In genomic region chr6:38389671-38390070, GRCm38 (mm10) we compare ENCODE assay signal across 9 mouse cellular contexts. TPM values are rescaled to one million over a fixed set of nuclear protein-coding genes. Genes with fewer than 3 reads are reported as not detected.
A peak's percentile ranks its signal among the peaks of the same experiment; 100 is the strongest.
DNase-seq lines count a peak whose midpoint lies in the region; ATAC-seq and TF ChIP-seq lines count a peak whose summit lies in the region.
"Had no signal": no experiment of that assay in that cellular context is flagged by ENCODE, and none has a peak within 500 bp of the region (broad histone marks: within the 10 kb centered on the region; RNA-seq: fewer than 3 reads in every experiment).

No protein-coding gene starts in this region.

- no peaks in the 10 kb centered on the region for H3K36me3 ChIP-seq in kidney, adult 2 months (ENCODE audit: control insufficient read depth, insufficient read depth, low read length)
- H3K36me3 ChIP-seq in kidney, embryonic 14.5 days (ENCODE audit: control insufficient read depth, insufficient read depth, low read length), result peaks cover 4% of the 10 kb centered on the region; the same call in 1 of the 2 replicates
- H3K36me3 ChIP-seq in neural tube, embryonic 15.5 days, result peaks cover 44% of the 10 kb centered on the region

- WGBS in kidney, adult 2 months, result 77% methylated on average over 3 of the region's 3 CpGs
- WGBS in kidney, embryonic 14.5 days, result 82% methylated on average over 3 of the region's 3 CpGs
- WGBS in neural tube, embryonic 15.5 days, result 80% methylated on average over 3 of the region's 3 CpGs

- ATAC-seq in kidney, embryonic 14.5 days (ENCODE audit: low FRiP score, low TSS enrichment), result no peak
- ATAC-seq in neural tube, embryonic 15.5 days (ENCODE audit: low FRiP score), result no peak

- TF ChIP-seq CTCF in kidney, adult 2 months (conservative IDR thresholded peaks at IDR 0.05; ENCODE audit: insufficient read depth, insufficient read length, low read depth, low read length), result peak; percentile 64

- peak; percentile 68 for DNase-seq in kidney, adult 2 months
- peak; percentile 41 for DNase-seq in MEL-GATA-1-ER (ENCODE audit: extremely low read depth, low read depth)
- DNase-seq in c-Kit-positive CD71-positive TER-119-positive erythroid progenitor cells, embryonic 14.5 days (ENCODE audit: low spot score), result peak; percentile 42
- DNase-seq in layer of hippocampus, adult 18-20 months (ENCODE audit: low spot score in 2 of 2), result peak; percentile 67 to 85
- DNase-seq in retina, embryonic 14.5 days (ENCODE audit: low spot score), result peak; percentile 68

- TF ChIP-seq POLR2A in kidney, adult 2 months (IDR thresholded peaks at IDR 0.05; ENCODE audit: low read depth, low read length), result no peak

- no peak overlapping the region for H3K4me2 ChIP-seq in kidney, embryonic 14.5 days (replicated peaks; ENCODE audit: low read depth, low read length)
- H3K4me2 ChIP-seq in neural tube, embryonic 15.5 days, result no peak overlapping the region
- H3K4me2 ChIP-seq: heart, embryonic 13.5 days had no signal

- no peak overlapping the region for H3K9ac ChIP-seq in kidney, embryonic 14.5 days (ENCODE audit: low read depth, low read length)
- H3K9ac ChIP-seq in neural tube, embryonic 15.5 days (replicated peaks), result no peak overlapping the region
- H3K9ac ChIP-seq: heart, embryonic 13.5 days had no signal

- H3K27me3 ChIP-seq in kidney, adult 2 months (replicated peaks; ENCODE audit: control insufficient read depth, insufficient read depth, low read length), result no peaks in the 10 kb centered on the region
- no peaks in the 10 kb centered on the region for H3K27me3 ChIP-seq in kidney, embryonic 14.5 days (ENCODE audit: control insufficient read depth, insufficient read depth, low read length)
- H3K27me3 ChIP-seq in neural tube, embryonic 15.5 days (replicated peaks), result no peaks in the 10 kb centered on the region
- H3K27me3 ChIP-seq: heart, embryonic 13.5 days; megakaryocyte, embryonic 14.5 days had no signal

- no peak overlapping the region for H3K27ac ChIP-seq in kidney, adult 2 months (ENCODE audit: insufficient read depth, low read depth, low read length)
- H3K27ac ChIP-seq in kidney, embryonic 14.5 days (ENCODE audit: low read depth, low read length), result no peak overlapping the region
- H3K27ac ChIP-seq in neural tube, embryonic 15.5 days (replicated peaks), result no peak overlapping the region
- H3K27ac ChIP-seq: heart, embryonic 13.5 days had no signal

- no peaks in the 10 kb centered on the region for H3K4me1 ChIP-seq in kidney, adult 2 months (ENCODE audit: control insufficient read depth, insufficient read depth, low read length)
- H3K4me1 ChIP-seq in kidney, embryonic 14.5 days (ENCODE audit: control insufficient read depth, insufficient read depth, low read length), result no peaks in the 10 kb centered on the region
- H3K4me1 ChIP-seq in neural tube, embryonic 15.5 days, result no peaks in the 10 kb centered on the region
- H3K4me1 ChIP-seq: heart, embryonic 13.5 days; megakaryocyte, embryonic 14.5 days had no signal

- H3K9me3 ChIP-seq in kidney, embryonic 14.5 days (ENCODE audit: control insufficient read depth, low read length), result no peaks in the 10 kb centered on the region
- H3K9me3 ChIP-seq in neural tube, embryonic 15.5 days (replicated peaks), result no peaks in the 10 kb centered on the region
- H3K9me3 ChIP-seq: heart, embryonic 13.5 days; megakaryocyte, embryonic 14.5 days had no signal

- H3K4me3 ChIP-seq in kidney, adult 2 months (ENCODE audit: insufficient read depth, low read depth, low read length), result no peak overlapping the region
- H3K4me3 ChIP-seq in kidney, embryonic 14.5 days (ENCODE audit: low read length), result no peak overlapping the region
- H3K4me3 ChIP-seq in neural tube, embryonic 15.5 days (replicated peaks), result no peak overlapping the region
- H3K4me3 ChIP-seq: heart, embryonic 13.5 days; megakaryocyte, embryonic 14.5 days had no signal

RNA-seq across cellular contexts. Expression of gene Ttc26, which starts 8.4 kb away (rescaled TPM):
- polyA plus RNA-seq in kidney, adult 2 months (2012; rRNA removed), result 2.1 and 2.4 TPM in 2 replicates
- polyA plus RNA-seq in kidney, embryonic 14.5 days (2014; fragmentation: Nextera tagmentation; extraction: Ambion mirVana), result 5.1 and 10.9 TPM in 2 replicates
- 10 to 100 TPM; 12.0 to 12.7 TPM for total RNA-seq in layer of hippocampus, adult 18-20 months (2021)
- 4.5 and 4.8 TPM in 2 replicates for polyA plus RNA-seq in neural tube, embryonic 15.5 days (2015; fragmentation: Nextera tagmentation; extraction: Ambion mirVana)

RNA-seq across cellular contexts. Expression of gene Zc3hav1, which starts 35.3 kb away (rescaled TPM):
- polyA plus RNA-seq in kidney, adult 2 months (2012; rRNA removed), result 9.7 and 12.2 TPM in 2 replicates
- 2.1 and 3.4 TPM in 2 replicates for polyA plus RNA-seq in kidney, embryonic 14.5 days (2014; fragmentation: Nextera tagmentation; extraction: Ambion mirVana)
- total RNA-seq in layer of hippocampus, adult 18-20 months (2021), result 1 to 10 TPM; 5.1 to 7.1 TPM
- 1.4 and 5.8 TPM in 2 replicates for polyA plus RNA-seq in neural tube, embryonic 15.5 days (2015; fragmentation: Nextera tagmentation; extraction: Ambion mirVana)

RNA-seq across cellular contexts. Expression of gene Ubn2, which starts 44.1 kb away (rescaled TPM):
- polyA plus RNA-seq in kidney, adult 2 months (2012; rRNA removed), result 6.0 and 7.0 TPM in 2 replicates
- polyA plus RNA-seq in kidney, embryonic 14.5 days (2014; fragmentation: Nextera tagmentation; extraction: Ambion mirVana), result 16.2 and 19.9 TPM in 2 replicates
- total RNA-seq in layer of hippocampus, adult 18-20 months (2021), result 10 to 100 TPM; 44.6 to 45.8 TPM
- polyA plus RNA-seq in neural tube, embryonic 15.5 days (2015; fragmentation: Nextera tagmentation; extraction: Ambion mirVana), result 17.1 and 21.8 TPM in 2 replicates
